Mouse (Mus musculus): ENCODE data around the gene Gm13276. TPM values are rescaled to one million over a fixed set of nuclear protein-coding genes. Genes with fewer than 3 reads are reported as not detected.

Gene Gm13276
- polyA plus RNA-seq (2017; shearing (Covaris generic)) = not detected

GRCm38 (mm10) chr4:88785409-88785808 is at the start of gene Gm13276:
Gm13276 (plus strand) TSS chr4:88785709.

GRCm38 (mm10) chr4:88754818-88755340 is 30.6 kb upstream of the Gm13276 start, which contains the start of gene Gm13271:
Gm13271 (plus strand) TSS chr4:88754868.

DNA sequence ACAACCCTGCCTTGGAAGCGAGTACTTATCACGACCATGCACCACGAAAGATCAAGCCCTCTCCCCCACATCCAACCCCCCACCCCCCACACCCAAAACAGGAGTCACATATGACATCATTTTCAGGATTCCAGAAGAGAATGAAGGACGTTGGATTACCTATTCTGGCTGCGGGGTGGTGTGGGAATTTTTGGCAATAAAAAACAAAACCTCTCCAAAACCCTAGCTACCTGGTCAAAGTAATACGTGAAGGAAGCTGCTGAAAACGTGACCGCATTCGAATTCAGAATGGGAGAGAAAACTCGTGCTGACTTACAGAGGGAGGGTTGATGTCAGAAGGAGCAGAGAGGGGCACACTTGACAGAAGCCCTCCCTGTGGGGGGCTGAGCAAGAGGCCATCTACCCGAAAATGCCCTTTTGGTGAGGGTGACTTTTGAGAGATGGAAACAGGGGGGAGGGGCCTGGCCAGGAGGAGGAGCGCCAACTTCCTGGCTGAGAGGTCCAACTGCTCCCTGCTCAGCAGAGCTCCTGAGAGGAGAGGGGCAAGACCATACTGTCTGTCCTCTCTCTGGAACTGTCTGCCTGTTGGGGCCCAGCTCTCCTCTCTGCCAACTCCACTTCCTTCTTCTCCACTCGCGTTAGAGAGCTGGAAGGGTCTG is 25.8 kb upstream of the Gm13276 start, which contains the start of gene Gm13283:
Gm13283 (plus strand) TSS at position 510 of the 659 bp plus-strand sequence.

GRCm38 (mm10) chr4:88773534-88773933 is 12.0 kb upstream of the Gm13276 start, which contains the start of gene Gm13290:
Gm13290 (plus strand) TSS chr4:88773834.

DNA sequence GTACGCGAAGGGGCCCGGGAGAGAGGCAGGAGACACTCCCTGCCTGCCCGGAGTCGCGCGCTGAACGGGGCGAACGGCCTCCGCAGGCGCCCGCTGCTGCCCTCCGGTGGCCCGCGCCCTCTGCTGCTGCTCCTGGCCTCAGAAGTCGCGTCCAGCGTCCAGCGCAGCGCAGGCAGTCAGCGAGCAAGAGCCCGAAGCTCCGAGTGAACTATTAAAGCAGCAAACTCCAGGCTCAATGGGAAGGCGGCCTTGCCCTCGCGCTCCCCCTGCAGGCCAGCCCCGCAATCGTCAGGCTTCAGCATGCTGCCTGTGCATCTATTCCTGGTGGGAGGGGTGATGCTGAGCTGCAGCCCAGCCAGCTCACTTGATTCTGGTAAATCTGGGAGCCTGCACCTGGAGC is 8.9 kb upstream of the Gm13276 start, which contains the start of gene Gm13289:
Gm13289 (plus strand) TSS at position 301 of the 400 bp plus-strand sequence.

DNA sequence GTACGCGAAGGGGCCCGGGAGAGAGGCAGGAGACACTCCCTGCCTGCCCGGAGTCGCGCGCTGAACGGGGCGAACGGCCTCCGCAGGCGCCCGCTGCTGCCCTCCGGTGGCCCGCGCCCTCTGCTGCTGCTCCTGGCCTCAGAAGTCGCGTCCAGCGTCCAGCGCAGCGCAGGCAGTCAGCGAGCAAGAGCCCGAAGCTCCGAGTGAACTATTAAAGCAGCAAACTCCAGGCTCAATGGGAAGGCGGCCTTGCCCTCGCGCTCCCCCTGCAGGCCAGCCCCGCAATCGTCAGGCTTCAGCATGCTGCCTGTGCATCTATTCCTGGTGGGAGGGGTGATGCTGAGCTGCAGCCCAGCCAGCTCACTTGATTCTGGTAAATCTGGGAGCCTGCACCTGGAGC is 6.0 kb upstream of the Gm13276 start, which contains the start of gene Gm13272:
Gm13272 (plus strand) TSS at position 301 of the 400 bp plus-strand sequence.

GRCm38 (mm10) chr4:88781831-88782230 is 3.7 kb upstream of the Gm13276 start, which contains the start of gene Ifnz:
Ifnz (plus strand) TSS chr4:88782131.

GRCm38 (mm10) chr4:88788402-88788801 is 2.9 kb downstream of the Gm13276 start, which contains the start of gene Gm13277:
Gm13277 (plus strand) TSS chr4:88788632.

GRCm38 (mm10) chr4:88791250-88791649 is 5.7 kb downstream of the Gm13276 start, which contains the start of gene Gm13278:
Gm13278 (plus strand) TSS chr4:88791550.

DNA sequence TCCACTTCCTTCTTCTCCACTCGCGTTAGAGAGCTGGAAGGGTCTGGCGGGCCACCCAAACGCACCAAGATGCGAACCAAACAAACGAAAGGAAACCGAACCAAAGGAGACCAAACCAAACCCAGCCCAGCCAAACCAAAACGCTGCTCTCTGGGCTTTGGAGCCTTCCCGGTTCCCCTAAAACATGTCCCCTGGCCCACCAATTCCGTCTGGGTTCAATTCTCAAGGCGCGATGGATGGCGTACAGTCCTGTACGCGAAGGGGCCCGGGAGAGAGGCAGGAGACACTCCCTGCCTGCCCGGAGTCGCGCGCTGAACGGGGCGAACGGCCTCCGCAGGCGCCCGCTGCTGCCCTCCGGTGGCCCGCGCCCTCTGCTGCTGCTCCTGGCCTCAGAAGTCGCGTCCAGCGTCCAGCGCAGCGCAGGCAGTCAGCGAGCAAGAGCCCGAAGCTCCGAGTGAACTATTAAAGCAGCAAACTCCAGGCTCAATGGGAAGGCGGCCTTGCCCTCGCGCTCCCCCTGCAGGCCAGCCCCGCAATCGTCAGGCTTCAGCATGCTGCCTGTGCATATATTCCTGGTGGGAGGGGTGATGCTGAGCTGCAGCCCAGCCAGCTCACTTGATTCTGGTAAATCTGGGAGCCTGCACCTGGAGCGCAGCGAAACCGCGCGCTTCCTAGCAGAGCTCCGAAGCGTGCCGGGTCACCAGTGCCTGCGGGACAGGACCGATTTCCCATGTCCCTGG is 8.6 kb downstream of the Gm13276 start, which contains the start of gene Gm13275:
Gm13275 (plus strand) TSS at position 552 of the 740 bp plus-strand sequence.

GRCm38 (mm10) chr4:88797097-88797496 is 11.6 kb downstream of the Gm13276 start, which contains the start of gene Gm13279:
Gm13279 (plus strand) TSS chr4:88797397.

GRCm38 (mm10) chr4:88799365-88799764 is 13.9 kb downstream of the Gm13276 start, which contains the start of gene Gm13285:
Gm13285 (plus strand) TSS chr4:88799665.

DNA sequence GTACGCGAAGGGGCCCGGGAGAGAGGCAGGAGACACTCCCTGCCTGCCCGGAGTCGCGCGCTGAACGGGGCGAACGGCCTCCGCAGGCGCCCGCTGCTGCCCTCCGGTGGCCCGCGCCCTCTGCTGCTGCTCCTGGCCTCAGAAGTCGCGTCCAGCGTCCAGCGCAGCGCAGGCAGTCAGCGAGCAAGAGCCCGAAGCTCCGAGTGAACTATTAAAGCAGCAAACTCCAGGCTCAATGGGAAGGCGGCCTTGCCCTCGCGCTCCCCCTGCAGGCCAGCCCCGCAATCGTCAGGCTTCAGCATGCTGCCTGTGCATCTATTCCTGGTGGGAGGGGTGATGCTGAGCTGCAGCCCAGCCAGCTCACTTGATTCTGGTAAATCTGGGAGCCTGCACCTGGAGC is 17.4 kb downstream of the Gm13276 start, which contains the start of gene Gm13287:
Gm13287 (plus strand) TSS at position 301 of the 400 bp plus-strand sequence.

DNA sequence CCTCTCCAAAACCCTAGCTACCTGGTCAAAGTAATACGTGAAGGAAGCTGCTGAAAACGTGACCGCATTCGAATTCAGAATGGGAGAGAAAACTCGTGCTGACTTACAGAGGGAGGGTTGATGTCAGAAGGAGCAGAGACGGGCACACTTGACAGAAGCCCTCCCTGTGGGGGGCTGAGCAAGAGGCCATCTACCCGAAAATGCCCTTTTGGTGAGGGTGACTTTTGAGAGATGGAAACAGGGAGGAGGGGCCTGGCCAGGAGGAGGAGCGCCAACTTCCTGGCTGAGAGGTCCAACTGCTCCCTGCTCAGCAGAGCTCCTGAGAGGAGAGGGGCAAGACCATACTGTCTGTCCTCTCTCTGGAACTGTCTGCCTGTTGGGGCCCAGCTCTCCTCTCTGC is 19.7 kb downstream of the Gm13276 start, which contains the start of gene Gm13288:
Gm13288 (plus strand) TSS at position 301 of the 400 bp plus-strand sequence.

GRCm38 (mm10) chr4:88815928-88816327 is 30.4 kb downstream of the Gm13276 start, which contains the start of gene Ifna7:
Ifna7 (plus strand) TSS chr4:88816228.

GRCm38 (mm10) chr4:88819659-88820058 is 34.1 kb downstream of the Gm13276 start, which contains the start of gene Ifna11:
Ifna11 (plus strand) TSS chr4:88819959.

DNA sequence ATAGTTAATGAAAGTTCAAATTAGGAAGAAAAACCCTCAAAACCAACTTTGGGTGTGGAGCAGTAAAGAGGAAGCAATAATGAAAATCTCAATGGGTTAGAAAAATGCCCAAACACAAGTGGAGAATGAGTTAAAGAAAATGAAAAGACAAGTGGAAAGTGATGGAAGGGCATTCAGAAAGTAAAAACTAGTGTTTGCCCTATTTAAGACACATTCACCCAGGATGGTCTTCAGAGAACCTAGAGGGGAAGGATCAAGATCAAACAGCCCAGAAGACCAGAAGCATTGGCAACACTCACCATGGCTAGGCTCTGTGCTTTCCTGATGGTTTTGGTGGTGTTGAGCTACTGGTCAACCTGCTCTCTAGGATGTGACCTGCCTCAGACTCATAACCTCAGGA is 41.6 kb downstream of the Gm13276 start, which contains the start of gene Ifna6:
Ifna6 (plus strand) TSS at position 301 of the 400 bp plus-strand sequence.

DNA sequence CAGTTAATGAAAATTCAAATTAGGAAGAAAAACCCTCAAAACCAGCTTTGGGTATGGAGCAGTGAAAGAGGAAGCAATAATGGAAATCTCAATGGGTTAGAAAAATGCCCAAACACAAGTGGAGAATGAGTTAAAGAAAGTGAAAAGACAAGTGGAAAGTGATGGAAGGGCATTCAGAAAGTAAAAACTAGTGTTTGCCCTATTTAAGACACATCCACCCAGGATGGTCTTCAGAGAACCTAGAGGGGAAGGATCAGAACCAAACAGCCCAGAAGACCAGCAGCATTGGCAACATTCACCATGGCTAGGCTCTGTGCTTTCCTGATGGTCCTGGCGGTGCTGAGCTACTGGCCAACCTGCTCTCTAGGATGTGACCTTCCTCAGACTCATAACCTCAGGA is 49.7 kb downstream of the Gm13276 start, which contains the start of gene Ifna5:
Ifna5 (plus strand) TSS at position 301 of the 400 bp plus-strand sequence.

